Mouse (Mus musculus) mature B cell (primary cell): ENCODE results near the gene Rab2b.

Experiments
- in situ Hi-C: fragments of 300-500 bp; cut with MboI; formaldehyde crosslinking; loops from 2 replicates; pipeline ENCODE4 v1.14.3; 2019

Rab2b gene

GRCm38 (mm10) chr14:52278932-52279746 lies at the start of gene Rab2b, which contains the start of gene Tox4:
Gene Rab2b, minus strand, starts transcription at chr14:52279545.
Gene Tox4, plus strand, starts transcription at chr14:52279146.
- in situ Hi-C loops: no loop called here

- in situ Hi-C loops: no loop called here
These were observed 48.8 kb upstream of the Rab2b start, which contains the start of gene Sall2 for GRCm38 (mm10) chr14:52327910-52328812. Gene Sall2, minus strand, starts transcription at chr14:52328762.

- in situ Hi-C loops: no loop called here
These were observed 48.1 kb upstream of the Rab2b start for GRCm38 (mm10) chr14:52327375-52327901.

- in situ Hi-C loops: no loop called here
These were observed 46.5 kb upstream of the Rab2b start for GRCm38 (mm10) chr14:52325890-52326289.

GRCm38 (mm10) chr14:52319361-52319760 lies 40.0 kb upstream of the Rab2b start:
- in situ Hi-C loops: loop anchor here (25.0 kb wide), 1 partner anchor 432 kb away; the partner anchor contains the start of genes Mettl17 and Slc39a2

- in situ Hi-C loops: loop anchor here (25.0 kb wide), 1 partner anchor 429 kb away; the partner anchor contains the start of genes Mettl17 and Slc39a2
These were observed 37.3 kb upstream of the Rab2b start for GRCm38 (mm10) chr14:52316441-52317225.

- in situ Hi-C loops: loop anchor here (25.0 kb wide), 1 partner anchor 429 kb away; the partner anchor contains the start of genes Mettl17 and Slc39a2
These were observed 36.6 kb upstream of the Rab2b start for GRCm38 (mm10) chr14:52315792-52316440.

- in situ Hi-C loops: loop anchor here (25.0 kb wide), 1 partner anchor 428 kb away; the partner anchor contains the start of genes Mettl17 and Slc39a2
These were observed 36.0 kb upstream of the Rab2b start for GRCm38 (mm10) chr14:52315283-52315780.

GRCm38 (mm10) chr14:52314808-52315150 lies 35.4 kb upstream of the Rab2b start:
- in situ Hi-C loops: loop anchor here (25.0 kb wide), 1 partner anchor 427 kb away; the partner anchor contains the start of genes Mettl17 and Slc39a2

GRCm38 (mm10) chr14:52313931-52314807 lies 34.8 kb upstream of the Rab2b start:
- in situ Hi-C loops: loop anchor here (25.0 kb wide), 1 partner anchor 427 kb away; the partner anchor contains the start of genes Mettl17 and Slc39a2

- in situ Hi-C loops: loop anchor here (25.0 kb wide), 1 partner anchor 424 kb away; the partner anchor contains the start of genes Mettl17 and Slc39a2
These were observed 31.6 kb upstream of the Rab2b start for GRCm38 (mm10) chr14:52310906-52311305.

- in situ Hi-C loops: loop anchor here (25.0 kb wide), 1 partner anchor 423 kb away; the partner anchor contains the start of genes Mettl17 and Slc39a2
These were observed 31.0 kb upstream of the Rab2b start for GRCm38 (mm10) chr14:52310343-52310742.

- in situ Hi-C loops: loop anchor here (25.0 kb wide), 1 partner anchor 419 kb away; the partner anchor contains the start of genes Mettl17 and Slc39a2
These were observed 26.8 kb upstream of the Rab2b start for GRCm38 (mm10) chr14:52306100-52306499.

- in situ Hi-C loops: loop anchor here (25.0 kb wide), 1 partner anchor 417 kb away; the partner anchor contains the start of genes Mettl17 and Slc39a2
These were observed 25.4 kb upstream of the Rab2b start, which contains the start of gene Mettl3 for GRCm38 (mm10) chr14:52304644-52305271. Gene Mettl3, minus strand, starts transcription at chr14:52305128.

- in situ Hi-C loops: loop anchor here (25.0 kb wide), 1 partner anchor 416 kb away; the partner anchor contains the start of genes Mettl17 and Slc39a2
These were observed 24.2 kb upstream of the Rab2b start for GRCm38 (mm10) chr14:52303517-52303916.

- in situ Hi-C loops: no loop called here
These were observed 16.4 kb upstream of the Rab2b start for GRCm38 (mm10) chr14:52295558-52296264.

- in situ Hi-C loops: no loop called here
These were observed 4.8 kb upstream of the Rab2b start for GRCm38 (mm10) chr14:52284191-52284590.
